Mouse (Mus musculus) macrophage (primary cell): Measurements from ENCODE around the gene Cbx4. TPM values are rescaled to one million over a fixed set of nuclear protein-coding genes. Genes with fewer than 3 reads are reported as not detected.
A peak's percentile ranks its signal among the peaks of the same experiment; 100 is the strongest.

ENCODE experiments used
- H3K27ac ChIP-seq: fragments of 350-480 bp; formaldehyde crosslinking; 2 replicates; pipeline ENCODE4 v1.9.0; 2021
- H3K36me3 ChIP-seq: fragments of 350-480 bp; formaldehyde crosslinking; 2 replicates; pipeline ENCODE4 v1.9.0; 2021; ENCODE audit errors: inconsistent target
- H3K4me3 ChIP-seq: fragments of 350-480 bp; formaldehyde crosslinking; 2 replicates; pipeline ENCODE4 v1.9.0; 2021; ENCODE audit errors: inconsistent target
- H3K79me2 ChIP-seq: fragments of 350-480 bp; formaldehyde crosslinking; 2 replicates; pipeline ENCODE4 v1.9.0; 2021; ENCODE audit errors: inconsistent target
- WGBS: methylation state at CpG from one replicate; pipeline ENCODE4 v1.1.7; 2026; ENCODE audit warnings: inconsistent platforms; ENCODE audit not compliant: missing documents; 5-methylcytosine and 5-hydroxymethylcytosine counted together
- polyA plus RNA-seq: library from polyadenylated mRNA; stranded (reverse); fragments of 250-400 nt; gene quantifications from 3 replicates; pipeline ENCODE4 v1.2.4, GENCODE M21; 2018; ENCODE audit warnings: inconsistent platforms
- total RNA-seq, 78 experiments: library from RNA; depleted of rRNA; stranded (reverse); fragments of 250-400 nt; gene quantifications; 1 replicate in 9 of 78; 2 replicates in 24 of 78; 3 replicates in 43 of 78; 4 replicates in 2 of 78; pipeline ENCODE4 v1.2.4; 2018; ENCODE audit warnings: inconsistent platforms in 56 of 78

The Cbx4 gene
- total RNA-seq (2018; cell fraction: chromatin; rRNA removed) = 10 to 100 TPM in 18 of 26 experiments, 1 to 10 TPM in 8; 7.2 to 24.5 (median 12.8) TPM
- total RNA-seq (2018; cell fraction: cytosol; rRNA removed) = 10 to 100 TPM in 19 of 26 experiments, 1 to 10 TPM in 7; 6.3 to 19.9 (median 12.3) TPM
- total RNA-seq (2018; cell fraction: nucleus; rRNA removed) = 10 to 100 TPM in 22 of 26 experiments, 1 to 10 TPM in 4; 6.3 to 21.9 (median 13.6) TPM
- polyA plus RNA-seq = 7.4 to 14.3 TPM (median 12.7 TPM) in 3 replicates

DNA sequence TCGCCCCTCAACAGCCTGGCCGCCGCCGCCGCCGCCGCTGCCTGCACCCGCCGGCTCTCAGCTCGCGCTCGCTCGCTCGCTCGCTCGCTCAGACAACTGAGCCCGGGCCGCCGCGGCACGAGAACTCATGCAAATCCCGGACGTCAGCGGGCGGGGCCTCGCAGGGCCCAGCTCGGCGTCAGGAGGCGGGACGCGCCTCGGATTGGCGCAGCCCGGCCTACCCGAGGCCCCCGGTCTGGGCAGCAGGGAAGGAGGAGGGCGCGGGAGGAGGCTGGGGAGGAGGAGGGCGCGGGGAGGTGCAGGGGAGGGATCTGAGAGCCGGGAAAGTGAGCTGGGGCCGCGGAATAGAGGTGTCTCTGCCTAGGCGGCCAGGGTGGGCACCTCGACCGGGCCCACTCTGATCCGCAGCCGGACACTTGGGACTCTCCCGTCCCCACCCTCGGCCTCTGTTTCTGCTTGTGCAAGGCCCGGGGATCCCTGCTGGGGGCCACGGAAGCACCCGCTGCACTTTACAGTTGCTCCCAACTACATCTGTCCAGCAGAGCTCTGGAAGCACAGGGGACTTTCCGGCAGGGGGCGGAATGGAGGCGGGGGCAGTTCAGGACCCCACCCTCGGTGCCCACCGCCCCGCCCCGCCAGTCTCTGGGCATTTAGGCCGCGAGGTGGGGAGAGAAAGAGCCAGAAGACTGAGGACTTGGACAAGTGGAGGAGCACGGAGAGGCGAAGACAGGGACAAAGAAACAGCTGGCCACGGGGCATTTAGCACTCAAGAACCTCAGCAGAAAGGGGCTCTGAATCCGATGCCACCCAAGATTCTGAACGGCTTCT lies at the start of gene Cbx4:
Gene Cbx4, minus strand, starts transcription at position 78 of the 828 bp plus-strand sequence.
- WGBS = 2% methylated on average over 58 of the region's 67 CpGs
- Histone ChIP-seq H3K27ac (peak within 1 kb of the TSS; percentile 81), H3K79me2 (peaks cover 26% of the 10 kb centered on the region; the same call in 1 of the 2 replicates), H3K36me3 (no peaks in the 10 kb centered on the region; the same call in 1 of the 2 replicates), H3K4me3 (peak within 1 kb of the TSS; percentile 62)

GRCm38 (mm10) chr11:119134586-119134985 lies 48.6 kb upstream of the Cbx4 start:
- H3K79me2 ChIP-seq = no peaks in the 10 kb centered on the region
- no peaks in the 10 kb centered on the region for H3K36me3 ChIP-seq
- WGBS = 31% methylated on average over 17 of the region's 17 CpGs
- H3K4me3 ChIP-seq = no peak overlapping the region
- H3K27ac ChIP-seq = no peak overlapping the region

DNA sequence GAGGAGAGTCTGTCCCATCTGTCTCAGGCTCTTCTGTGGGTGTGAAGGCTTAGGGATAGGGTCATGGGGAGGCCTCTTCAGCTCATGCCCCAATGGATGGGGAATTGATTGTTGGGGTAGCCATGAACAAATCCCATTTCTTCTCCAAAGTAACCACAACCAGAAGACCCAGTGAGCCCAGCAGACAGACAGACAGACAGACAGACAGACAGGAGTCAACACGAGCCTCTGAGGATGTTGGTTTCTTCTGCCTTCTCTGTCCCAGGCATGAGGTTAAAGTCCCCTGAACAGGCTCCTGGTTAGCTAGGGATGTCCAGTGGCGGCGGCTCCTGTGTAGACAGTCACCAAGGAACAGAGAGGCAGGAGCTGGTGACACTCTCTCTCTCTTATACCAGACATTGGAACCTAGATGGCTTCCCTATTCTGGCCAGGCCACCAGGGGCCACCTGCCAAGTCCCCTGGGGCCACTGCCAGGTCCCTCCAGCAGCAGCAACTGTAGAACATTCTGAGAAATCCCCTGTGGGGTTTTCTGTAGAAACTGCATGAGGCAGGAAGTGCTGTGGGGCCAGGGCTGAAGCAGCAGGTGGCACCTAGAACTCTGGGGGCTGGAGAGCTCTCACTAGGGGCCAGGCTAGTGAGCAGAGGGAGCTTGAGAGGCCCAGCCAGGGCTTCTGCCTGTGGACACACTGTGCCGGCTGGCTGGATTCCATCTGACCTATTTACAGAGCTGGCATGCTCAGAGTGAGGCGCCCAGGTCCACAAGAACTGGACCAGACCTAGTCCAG lies 47.6 kb upstream of the Cbx4 start:
- H3K36me3 ChIP-seq = no peaks in the 10 kb centered on the region
- no peak overlapping the region for H3K27ac ChIP-seq
- H3K4me3 ChIP-seq = no peak overlapping the region
- 14% methylated on average over 5 of the region's 5 CpGs for WGBS
- H3K79me2 ChIP-seq = no peaks in the 10 kb centered on the region

GRCm38 (mm10) chr11:119132198-119133035 lies 46.4 kb upstream of the Cbx4 start:
- no peak overlapping the region for H3K4me3 ChIP-seq
- no peaks in the 10 kb centered on the region for H3K79me2 ChIP-seq
- no peak overlapping the region for H3K27ac ChIP-seq
- 90% methylated on average over 14 of the region's 14 CpGs for WGBS
- H3K36me3 ChIP-seq = no peaks in the 10 kb centered on the region

DNA sequence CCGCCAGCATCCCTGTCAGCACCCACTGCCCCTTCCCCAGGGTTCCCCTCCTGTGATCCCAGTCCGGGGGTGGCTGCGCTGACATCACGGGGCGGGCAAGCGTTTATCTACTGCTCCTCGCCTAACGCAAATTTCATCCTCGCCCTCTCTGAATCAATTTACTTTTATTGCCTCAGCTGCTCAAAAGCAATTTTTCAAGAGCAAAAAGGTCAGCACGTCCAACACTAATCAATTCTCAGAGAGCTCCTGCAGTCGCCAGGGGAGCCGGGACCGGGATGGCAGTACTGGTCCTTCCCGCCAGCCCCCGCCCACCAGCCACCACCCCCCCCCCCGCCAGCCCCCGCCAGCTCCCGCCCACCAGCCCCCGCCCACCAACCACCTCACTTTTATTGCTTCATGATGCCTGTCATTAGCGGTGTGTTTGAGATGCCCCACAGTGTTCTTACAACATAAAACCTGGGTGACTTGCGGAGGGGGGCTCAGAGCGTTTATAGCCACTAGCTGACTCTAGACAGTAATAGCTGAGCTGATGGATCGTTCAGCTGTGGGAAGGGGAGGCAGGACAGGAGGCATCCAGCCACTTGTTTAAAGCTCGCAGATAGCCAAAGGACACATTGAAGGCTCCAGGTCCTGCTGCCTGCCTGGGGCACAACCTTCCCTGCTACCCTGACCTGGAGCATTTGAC lies 44.2 kb upstream of the Cbx4 start:
- Histone ChIP-seq H3K79me2 (no peaks in the 10 kb centered on the region), H3K36me3 (no peaks in the 10 kb centered on the region), H3K4me3 (no peak overlapping the region), H3K27ac (no peak overlapping the region)
- 31% methylated on average over 24 of the region's 24 CpGs for WGBS

DNA sequence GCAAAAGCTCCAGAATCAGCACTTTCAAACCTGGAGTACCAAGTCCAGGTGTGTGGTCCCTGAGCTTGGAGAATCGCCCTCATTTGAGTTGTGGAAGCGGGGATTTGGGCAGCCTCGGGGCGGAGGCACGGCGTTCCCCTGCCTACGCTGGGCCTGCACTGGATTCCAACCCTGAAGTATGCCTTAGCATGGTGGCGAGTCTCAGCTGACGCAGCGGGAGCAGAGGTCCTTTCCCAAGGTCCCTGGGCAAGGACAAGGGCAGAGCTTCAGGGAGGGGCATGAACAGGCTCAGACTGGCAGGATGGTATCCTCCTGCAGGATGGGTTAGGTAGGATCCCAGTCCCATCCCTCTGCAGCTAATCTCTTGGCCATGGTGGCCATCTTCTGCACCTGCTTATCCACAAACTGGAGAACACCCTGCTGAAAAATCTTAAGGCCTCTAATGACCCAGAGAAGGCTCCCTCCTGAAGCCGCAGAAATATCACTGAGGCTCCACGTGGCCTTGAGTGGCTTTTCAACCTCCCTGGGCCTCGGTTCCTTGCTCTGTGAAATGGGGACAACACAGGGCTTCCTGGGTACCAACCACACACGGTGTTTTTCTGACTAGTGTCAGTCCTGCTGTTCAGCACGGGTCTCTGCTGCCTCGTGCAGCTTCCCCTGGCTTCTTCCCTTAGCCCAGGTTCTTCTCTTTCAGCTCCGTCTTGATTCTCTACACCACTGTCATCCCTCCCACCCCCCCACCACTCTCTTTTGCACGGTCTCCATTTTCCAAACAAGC lies 43.4 kb upstream of the Cbx4 start:
- no peak overlapping the region for H3K4me3 ChIP-seq
- H3K79me2 ChIP-seq = no peaks in the 10 kb centered on the region
- 80% methylated on average over 18 of the region's 18 CpGs for WGBS

DNA sequence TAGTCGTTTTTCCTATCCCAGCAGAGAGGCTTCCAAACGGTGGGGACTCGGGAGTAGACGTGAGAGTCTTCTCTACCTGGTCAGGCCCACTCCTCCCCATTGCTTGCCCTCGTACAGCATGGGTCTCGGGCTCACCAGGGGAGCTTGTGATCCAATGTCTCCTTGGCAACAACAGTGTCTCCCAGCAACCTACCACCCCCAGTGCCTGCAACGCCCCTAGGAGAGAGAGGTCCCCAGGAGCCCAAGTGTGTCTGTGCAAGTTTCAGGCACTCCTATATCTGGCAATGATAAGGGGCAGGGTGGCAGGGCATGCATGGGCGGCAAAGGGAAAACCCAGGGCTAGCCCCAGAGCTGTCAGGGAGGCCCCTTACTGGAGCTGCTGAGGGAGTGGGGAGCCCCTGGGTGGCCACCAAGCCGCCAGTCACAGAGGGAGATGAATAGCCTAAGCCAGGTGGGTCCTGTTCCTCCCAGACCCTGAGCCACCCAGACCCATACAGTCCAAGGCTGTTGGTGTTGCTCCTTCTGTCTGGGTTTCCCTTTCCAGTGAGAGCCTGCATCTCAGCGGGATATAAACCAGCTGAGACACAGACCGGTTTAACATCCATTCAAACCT lies 42.8 kb upstream of the Cbx4 start:
- no peak overlapping the region for H3K27ac ChIP-seq
- WGBS = 78% methylated on average over 11 of the region's 11 CpGs
- no peak overlapping the region for H3K4me3 ChIP-seq
- H3K79me2 ChIP-seq = no peaks in the 10 kb centered on the region
- no peaks in the 10 kb centered on the region for H3K36me3 ChIP-seq

More for the DNA sequence above, 43.4 kb upstream of the Cbx4 start:
- Histone ChIP-seq H3K36me3 (no peaks in the 10 kb centered on the region), H3K27ac (no peak overlapping the region)

DNA sequence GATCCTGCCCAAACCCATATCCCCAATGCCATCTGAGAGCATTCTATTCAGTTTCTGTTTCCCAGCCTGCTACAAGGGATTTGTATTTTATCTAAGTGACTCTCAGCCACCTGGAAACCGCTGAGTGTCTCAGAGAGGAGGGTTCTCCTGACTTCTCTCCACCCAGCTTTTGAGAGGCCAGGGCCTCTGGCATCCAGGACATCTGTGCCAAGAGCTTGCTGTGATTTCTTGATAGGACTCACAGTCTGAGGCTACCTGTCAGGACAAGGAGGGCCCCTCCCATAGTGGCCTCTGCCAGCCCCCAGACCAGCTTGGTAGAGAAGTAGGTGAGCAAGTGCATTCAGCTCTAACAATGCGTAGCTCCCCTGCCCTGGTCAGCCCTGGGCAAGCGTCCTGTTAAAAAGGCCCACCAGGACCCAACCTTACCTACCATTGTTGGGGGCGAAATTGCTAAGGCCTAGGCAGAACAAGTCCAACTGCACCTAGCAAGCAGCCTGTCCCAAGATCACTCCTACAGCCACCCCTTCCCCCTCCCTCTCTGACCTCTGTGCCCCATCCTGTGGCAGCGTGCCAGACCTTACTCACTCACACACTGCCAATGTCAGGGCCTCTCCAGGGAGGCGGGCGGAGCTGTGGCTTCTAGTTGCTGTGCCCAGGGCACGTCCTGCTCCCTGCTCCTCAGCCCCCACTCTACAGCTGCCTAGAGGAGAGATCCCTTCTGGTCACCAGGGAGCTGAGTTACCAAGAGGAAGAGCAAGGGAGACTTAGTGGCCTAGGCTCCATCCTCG lies 41.9 kb upstream of the Cbx4 start:
- H3K27ac ChIP-seq = no peak overlapping the region
- WGBS = 50% methylated on average over 9 of the region's 9 CpGs
- H3K36me3 ChIP-seq = no peaks in the 10 kb centered on the region
- H3K4me3 ChIP-seq = no peak overlapping the region
- H3K79me2 ChIP-seq = no peaks in the 10 kb centered on the region

- 86% methylated on average over 12 of the region's 12 CpGs for WGBS
- Histone ChIP-seq H3K27ac (no peak overlapping the region), H3K79me2 (no peaks in the 10 kb centered on the region), H3K36me3 (no peaks in the 10 kb centered on the region), H3K4me3 (no peak overlapping the region)
These were observed 41.1 kb upstream of the Cbx4 start for GRCm38 (mm10) chr11:119127147-119127546.

- H3K4me3 ChIP-seq = no peak overlapping the region
- H3K36me3 ChIP-seq = no peaks in the 10 kb centered on the region
- H3K79me2 ChIP-seq = no peaks in the 10 kb centered on the region
- WGBS = 42% methylated on average over 22 of the region's 23 CpGs
- H3K27ac ChIP-seq = no peak overlapping the region
These were observed 40.2 kb upstream of the Cbx4 start for GRCm38 (mm10) chr11:119125929-119126861.

DNA sequence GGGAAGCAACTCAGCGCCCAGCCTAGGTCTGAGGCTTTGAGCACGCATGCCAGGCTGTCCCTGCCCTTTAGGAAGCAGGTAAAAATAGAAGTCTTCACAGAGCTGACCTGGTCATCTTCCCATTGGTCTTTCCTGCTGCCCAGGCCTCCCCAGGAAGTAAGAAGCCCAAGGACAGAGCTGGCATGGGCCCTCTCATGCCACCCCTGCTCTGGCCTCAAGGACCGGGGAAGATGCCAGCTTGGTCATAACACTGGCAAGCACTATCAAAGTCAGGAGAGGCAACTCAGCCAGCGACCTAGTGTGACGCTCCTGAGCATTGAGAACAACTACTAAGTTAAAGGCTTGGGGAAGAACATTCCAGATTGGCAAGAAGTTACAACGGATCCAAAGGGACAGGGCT lies 38.5 kb upstream of the Cbx4 start:
- H3K36me3 ChIP-seq = no peaks in the 10 kb centered on the region
- H3K27ac ChIP-seq = no peak overlapping the region
- H3K79me2 ChIP-seq = no peaks in the 10 kb centered on the region
- H3K4me3 ChIP-seq = no peak overlapping the region
- WGBS = 92% methylated on average over 6 of the region's 6 CpGs
